Comparison of ENCODE assay signal across 22 mouse cellular contexts in the genomic region with DNA sequence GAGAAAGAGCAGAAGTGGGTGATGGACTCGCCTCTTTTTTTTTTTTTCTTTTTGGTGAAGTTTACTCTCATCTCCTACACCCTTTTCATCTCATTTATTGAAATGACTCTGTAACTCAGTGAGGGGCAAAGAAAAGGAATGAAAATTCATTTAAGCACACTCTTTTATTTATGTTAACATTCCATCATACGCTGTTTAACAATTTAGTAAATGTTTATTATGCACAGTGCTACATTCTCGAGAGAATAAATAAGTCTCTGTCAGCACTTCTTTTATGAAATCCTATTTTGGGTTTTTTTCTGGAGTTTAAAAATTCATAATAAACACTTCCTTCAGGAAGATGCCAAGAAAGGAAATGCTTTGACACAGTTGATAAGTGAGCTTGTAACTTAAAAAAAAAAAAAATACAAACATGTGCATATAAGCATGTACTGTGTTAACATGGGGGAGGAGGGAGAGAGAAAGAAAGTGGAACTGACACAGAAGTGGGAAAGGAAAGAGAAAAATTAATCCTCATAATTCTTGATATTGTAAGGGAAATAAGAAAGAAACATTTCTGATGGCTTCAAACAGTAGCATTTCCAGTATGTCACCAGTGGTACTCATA.
DNase-seq lines count a peak whose midpoint lies in the region; ATAC-seq and TF ChIP-seq lines count a peak whose summit lies in the region.
"Had no signal": no experiment of that assay in that cellular context is flagged by ENCODE, and none has a peak within 500 bp of the region (broad histone marks: within the 10 kb centered on the region; RNA-seq: fewer than 3 reads in every experiment).

No protein-coding gene starts in this region.

- no peaks in the 10 kb centered on the region for H3K9me3 ChIP-seq in kidney, postnatal 0 days (replicated peaks; ENCODE audit: low read length)
- no peaks in the 10 kb centered on the region for H3K9me3 ChIP-seq in kidney, embryonic 16.5 days (ENCODE audit: low read length)
- no peaks in the 10 kb centered on the region for H3K9me3 ChIP-seq in lung, embryonic 14.5 days (ENCODE audit: low read depth, low read length)
- no peaks in the 10 kb centered on the region for H3K9me3 ChIP-seq in lung, embryonic 15.5 days
- no peaks in the 10 kb centered on the region for H3K9me3 ChIP-seq in lung, embryonic 16.5 days (ENCODE audit: control insufficient read depth, low read length)

- DNase-seq in kidney, postnatal 0 days (ENCODE audit: low spot score), result peak; percentile 6
- peak; percentile 62 for DNase-seq in lung, embryonic 14.5 days
- DNase-seq in lung, postnatal 14 days, result no peak
- no peak for DNase-seq in lung, adult 18-20 months
- no peak for DNase-seq in lung, adult 2 months
- DNase-seq: adrenal gland, adult 2 months; adrenal gland, adult 8-10 months; adrenal gland, postnatal 10 days; adrenal gland, postnatal 14 days; adrenal gland, postnatal 25 days; adrenal gland, postnatal 36 days; B cell, adult 2 months; cerebellum, adult 11 months; cerebellum, adult 11-12 months had no signal

- no peak overlapping the region for H3K4me3 ChIP-seq in kidney, postnatal 0 days (replicated peaks; ENCODE audit: low read depth, low read length)
- H3K4me3 ChIP-seq in kidney, embryonic 16.5 days (ENCODE audit: low read length), result no peak overlapping the region
- H3K4me3 ChIP-seq in lung, embryonic 14.5 days (ENCODE audit: low read depth, low read length), result no peak overlapping the region
- no peak overlapping the region for H3K4me3 ChIP-seq in lung, embryonic 15.5 days
- no peak overlapping the region for H3K4me3 ChIP-seq in lung, embryonic 16.5 days (ENCODE audit: low read length)
- no peak overlapping the region for H3K4me3 ChIP-seq in lung, adult 2 months (replicated peaks; ENCODE audit: extremely low read depth, low read depth, low read length)

- no peak for TF ChIP-seq POLR2A in lung, adult 2 months (IDR thresholded peaks at IDR 0.05; ENCODE audit: borderline replicate concordance, extremely low read depth, low read depth, low read length)

- no peak overlapping the region for H3K9ac ChIP-seq in kidney, postnatal 0 days (ENCODE audit: low read depth, low read length)
- no peak overlapping the region for H3K9ac ChIP-seq in kidney, embryonic 16.5 days (replicated peaks; ENCODE audit: low read length)
- no peak overlapping the region for H3K9ac ChIP-seq in lung, embryonic 14.5 days
- no peak overlapping the region for H3K9ac ChIP-seq in lung, embryonic 15.5 days
- no peak overlapping the region for H3K9ac ChIP-seq in lung, embryonic 16.5 days (ENCODE audit: low read length)

- no peaks in the 10 kb centered on the region for H3K27me3 ChIP-seq in kidney, postnatal 0 days (ENCODE audit: insufficient read depth, low read length)
- no peaks in the 10 kb centered on the region for H3K27me3 ChIP-seq in kidney, embryonic 16.5 days (ENCODE audit: insufficient read depth, low read length)
- H3K27me3 ChIP-seq in lung, embryonic 14.5 days (ENCODE audit: insufficient read depth, low read length), result no peaks in the 10 kb centered on the region
- no peaks in the 10 kb centered on the region for H3K27me3 ChIP-seq in lung, embryonic 15.5 days
- no peaks in the 10 kb centered on the region for H3K27me3 ChIP-seq in lung, embryonic 16.5 days (ENCODE audit: control insufficient read depth, insufficient read depth, low read depth, low read length)
- H3K27me3 ChIP-seq: CH12.LX had no signal

- H3K36me3 ChIP-seq in kidney, postnatal 0 days (ENCODE audit: insufficient read depth, low read length), result no peaks in the 10 kb centered on the region
- H3K36me3 ChIP-seq in kidney, embryonic 16.5 days (ENCODE audit: insufficient read depth, low read length), result no peaks in the 10 kb centered on the region
- H3K36me3 ChIP-seq in lung, embryonic 14.5 days (ENCODE audit: insufficient read depth), result no peaks in the 10 kb centered on the region
- no peaks in the 10 kb centered on the region for H3K36me3 ChIP-seq in lung, embryonic 15.5 days
- H3K36me3 ChIP-seq in lung, embryonic 16.5 days (ENCODE audit: control insufficient read depth, insufficient read depth, low read length), result no peaks in the 10 kb centered on the region
- H3K36me3 ChIP-seq: G1E had no signal

- WGBS in kidney, postnatal 0 days, result 70% methylated on average over 3 of the region's 3 CpGs
- WGBS in kidney, embryonic 16.5 days, result 73% methylated on average over 3 of the region's 3 CpGs
- 22% methylated on average over 3 of the region's 3 CpGs for WGBS in lung, embryonic 14.5 days
- 30% methylated on average over 3 of the region's 3 CpGs for WGBS in lung, embryonic 15.5 days
- WGBS in lung, embryonic 16.5 days, result 28% methylated on average over 3 of the region's 3 CpGs
- WGBS in lung, adult 2 months, result 44% methylated on average over 3 of the region's 3 CpGs

- H3K4me2 ChIP-seq in kidney, postnatal 0 days (ENCODE audit: low read length), result no peak overlapping the region
- no peak overlapping the region for H3K4me2 ChIP-seq in kidney, embryonic 16.5 days (replicated peaks; ENCODE audit: low read depth, low read length)
- no peak overlapping the region for H3K4me2 ChIP-seq in lung, embryonic 14.5 days
- H3K4me2 ChIP-seq in lung, embryonic 15.5 days, result no peak overlapping the region
- no peak overlapping the region for H3K4me2 ChIP-seq in lung, embryonic 16.5 days (ENCODE audit: low read depth, low read length)

- TF ChIP-seq CTCF in kidney, postnatal 0 days (IDR thresholded peaks at IDR 0.05; ENCODE audit: low read depth), result no peak
- no peak for TF ChIP-seq CTCF in lung, embryonic 14.5 days (IDR thresholded peaks at IDR 0.05; ENCODE audit: low read depth)
- no peak for TF ChIP-seq CTCF in lung, adult 2 months (IDR thresholded peaks at IDR 0.05; ENCODE audit: insufficient read depth, low read length)

- no peaks in the 10 kb centered on the region for H3K4me1 ChIP-seq in kidney, postnatal 0 days (replicated peaks; ENCODE audit: insufficient read depth, low read length)
- no peaks in the 10 kb centered on the region for H3K4me1 ChIP-seq in kidney, embryonic 16.5 days (ENCODE audit: insufficient read depth, low read length)
- H3K4me1 ChIP-seq in lung, embryonic 14.5 days (ENCODE audit: insufficient read depth), result no peaks in the 10 kb centered on the region
- H3K4me1 ChIP-seq in lung, embryonic 15.5 days, result no peaks in the 10 kb centered on the region
- no peaks in the 10 kb centered on the region for H3K4me1 ChIP-seq in lung, embryonic 16.5 days (replicated peaks; ENCODE audit: control insufficient read depth, insufficient read depth, low read length)
- no peaks in the 10 kb centered on the region for H3K4me1 ChIP-seq in lung, adult 2 months (ENCODE audit: control insufficient read depth, insufficient read depth, low read length)

- H3K27ac ChIP-seq in kidney, postnatal 0 days, result no peak overlapping the region
- H3K27ac ChIP-seq in kidney, embryonic 16.5 days (ENCODE audit: low read length), result no peak overlapping the region
- no peak overlapping the region for H3K27ac ChIP-seq in lung, embryonic 14.5 days (ENCODE audit: low read depth)
- H3K27ac ChIP-seq in lung, embryonic 15.5 days, result peak overlapping the region; percentile 11; the same call in 1 of the 2 replicates
- no peak overlapping the region for H3K27ac ChIP-seq in lung, embryonic 16.5 days (ENCODE audit: low read length)

- no peak for ATAC-seq in kidney, postnatal 0 days (replicated peaks; ENCODE audit: low FRiP score, low read depth)
- no peak for ATAC-seq in kidney, embryonic 16.5 days (ENCODE audit: low FRiP score, low TSS enrichment)
- ATAC-seq in lung, embryonic 14.5 days (ENCODE audit: insufficient read depth), result peak; percentile 88
- ATAC-seq in lung, embryonic 15.5 days (ENCODE audit: borderline replicate concordance, extremely low read depth, low FRiP score, low TSS enrichment), result peak; percentile 86; the same call in 1 of the 2 replicates
- peak; percentile 84 for ATAC-seq in lung, embryonic 16.5 days (ENCODE audit: low read depth)
- ATAC-seq: activated CD4-positive, CD25-positive, alpha-beta regulatory T cell, adult 4 months; CD4-positive, CD25-positive, alpha-beta regulatory T cell, adult 4 months; Patski had no signal

Comparison
In these comparisons a context has a peak if more than half of its experiments do, and no peak if none do; other contexts are left out.
1. DNase-seq: peak in kidney, postnatal 0 days (single experiment) and lung, embryonic 14.5 days (single experiment); none in lung, postnatal 14 days (single experiment), lung, adult 18-20 months (0 of 2) and lung, adult 2 months (single experiment).
2. ATAC-seq: peak in lung, embryonic 14.5 days (single experiment), lung, embryonic 15.5 days (single experiment) and lung, embryonic 16.5 days (single experiment); none in kidney, postnatal 0 days (single experiment) and kidney, embryonic 16.5 days (single experiment).